Mouse (Mus musculus): Measurements from ENCODE around the gene Rab3a.

Rab3a gene

DNA sequence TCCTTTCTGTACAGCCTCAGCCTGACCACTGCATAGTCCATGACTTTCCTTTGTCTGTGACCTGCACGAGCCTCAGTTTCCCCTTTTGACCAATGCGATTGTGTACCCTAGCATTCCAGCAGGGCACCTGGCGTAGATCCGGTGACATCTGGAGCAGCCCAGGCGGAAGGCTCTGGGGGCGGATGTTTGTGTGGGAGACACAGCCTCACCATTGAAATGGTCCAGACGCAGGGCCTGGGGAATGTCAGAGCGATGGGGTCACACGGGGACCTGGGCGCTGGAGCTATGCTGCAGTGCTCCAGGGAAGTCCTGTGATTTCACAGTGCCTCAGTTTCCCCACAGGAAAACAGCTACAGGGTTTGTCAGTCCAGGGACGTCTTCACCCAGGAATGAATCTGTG lies 12.3 kb upstream of the Rab3a start:
- no peak for DNase-seq (ENCODE audit: extremely low spot score, low spot score)

DNA sequence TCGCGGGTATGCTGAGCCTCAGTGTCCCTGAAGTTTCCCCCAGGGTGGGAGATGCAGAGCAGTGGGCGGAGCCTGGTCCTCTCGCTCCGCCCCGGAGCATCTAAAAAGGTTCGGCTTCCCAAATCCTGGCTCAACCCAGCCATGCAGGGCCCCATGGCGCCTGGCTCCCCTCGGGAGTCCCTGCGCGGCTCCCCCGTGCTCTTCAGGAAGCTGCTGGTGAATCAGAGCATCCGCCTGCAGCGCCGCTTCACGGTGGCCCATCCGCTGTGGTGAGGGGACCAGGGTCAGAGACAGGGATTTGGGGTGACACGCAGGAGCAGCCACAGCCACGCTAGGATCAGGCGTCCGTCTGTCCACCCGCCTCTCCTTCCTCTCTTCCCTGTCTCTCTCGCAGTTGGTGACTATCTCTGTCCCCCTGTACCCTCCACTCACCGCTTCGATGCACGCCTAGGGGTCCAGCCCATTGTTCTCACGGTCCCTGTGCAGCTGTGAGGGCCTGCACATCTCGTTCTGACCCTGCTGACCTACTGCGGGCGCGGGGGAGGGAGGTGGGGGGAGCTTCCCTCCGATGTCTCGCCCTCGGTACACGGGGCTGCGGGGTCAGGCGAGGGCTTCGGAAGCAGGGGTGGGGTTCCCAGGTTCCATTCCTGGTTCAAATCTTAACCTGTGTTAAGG lies 11.4 kb upstream of the Rab3a start:
- no peak for DNase-seq (ENCODE audit: extremely low spot score, low spot score)

DNA sequence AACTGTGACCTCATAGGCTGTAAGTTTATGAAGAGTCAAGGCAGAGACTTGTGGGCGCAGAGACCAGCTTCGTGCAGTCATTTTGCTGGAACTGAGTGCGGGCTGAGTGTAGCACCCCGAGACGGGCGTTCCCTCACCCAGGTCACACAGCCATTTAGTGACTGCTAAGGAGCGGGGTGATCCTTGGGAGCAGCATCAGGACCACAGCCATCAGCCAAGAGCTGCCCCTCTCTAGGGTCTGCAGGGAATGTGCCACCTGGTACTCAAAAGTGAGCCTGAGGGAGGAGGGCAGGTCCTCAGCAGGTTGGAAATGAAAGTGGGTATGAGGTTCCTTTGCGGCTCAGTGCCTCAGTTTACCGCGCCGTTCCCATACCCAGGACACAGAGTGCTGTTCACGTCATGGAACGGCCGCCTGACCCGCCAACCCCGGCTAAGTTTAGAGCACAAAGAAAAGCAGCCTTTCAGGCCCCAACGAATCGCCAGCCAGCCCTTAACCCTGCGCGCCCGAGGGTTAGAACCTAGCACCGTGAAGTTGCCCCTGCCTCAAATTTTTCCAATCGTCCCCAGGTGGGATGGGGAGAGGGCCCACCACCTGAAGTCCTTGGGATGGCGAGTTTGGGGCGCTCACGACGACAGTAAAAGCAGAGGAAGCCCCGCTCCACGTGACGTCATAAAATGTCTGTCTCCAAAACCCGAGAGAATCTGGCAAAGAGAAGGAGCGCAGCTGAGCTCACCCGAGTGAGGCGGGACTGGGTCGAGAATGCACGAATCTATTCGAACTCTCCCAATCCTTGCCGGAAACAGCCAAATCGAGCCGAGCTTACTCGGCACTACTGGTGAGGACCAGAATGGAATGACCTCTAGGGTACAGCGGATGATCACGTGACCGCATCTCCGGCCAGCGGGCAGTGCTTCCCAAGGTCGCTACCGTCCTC lies 10.6 kb upstream of the Rab3a start:
- peak; percentile 67 for DNase-seq (ENCODE audit: extremely low spot score, low spot score)

DNA sequence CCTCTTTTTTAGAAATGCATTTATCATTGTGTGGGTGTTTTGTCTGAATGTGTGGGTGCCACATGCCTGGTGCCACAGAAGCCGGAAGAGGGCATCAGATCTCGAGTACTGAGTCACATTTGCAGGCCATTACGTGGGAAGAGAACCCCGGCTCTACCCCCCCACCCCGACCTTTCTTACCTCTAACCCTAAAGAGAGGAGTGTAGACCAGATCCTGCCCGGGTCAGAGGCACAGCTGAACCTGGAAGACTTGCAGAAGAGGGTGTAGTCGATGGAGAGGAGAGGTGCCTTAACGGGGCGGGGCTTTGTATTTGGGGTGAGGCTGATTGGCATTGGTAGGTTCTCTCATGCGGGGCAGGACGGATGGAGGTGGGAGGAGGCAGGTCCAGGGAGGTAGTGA lies 9.7 kb upstream of the Rab3a start:
- DNase-seq (ENCODE audit: extremely low spot score, low spot score): no peak

DNA sequence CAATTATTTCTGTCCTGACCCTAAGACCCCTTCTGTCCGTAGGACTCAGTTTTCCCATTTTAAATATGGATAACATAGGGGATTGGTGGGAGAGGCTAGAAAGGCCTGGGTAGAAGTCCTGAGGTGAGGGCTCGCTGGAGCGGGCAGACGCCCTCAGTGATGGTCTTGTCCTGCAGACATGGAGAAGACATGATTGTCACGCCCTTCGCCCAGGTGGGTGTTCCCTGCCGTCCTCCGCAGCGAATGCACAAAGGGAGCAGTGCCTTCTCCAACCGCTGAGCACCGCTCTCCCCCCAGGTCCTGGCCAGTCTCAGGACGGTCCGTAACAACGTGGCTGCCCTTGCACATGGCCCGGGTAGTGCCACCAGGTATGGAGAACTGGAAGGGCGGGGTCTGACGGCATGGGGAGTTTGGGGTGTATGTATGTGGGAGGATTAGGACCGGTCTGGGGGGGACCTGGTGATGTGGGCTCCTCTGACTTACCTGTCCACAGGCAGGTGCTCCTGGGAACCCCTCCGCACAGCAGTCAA lies 8.7 kb upstream of the Rab3a start:
- DNase-seq (ENCODE audit: extremely low spot score, low spot score): no peak

DNA sequence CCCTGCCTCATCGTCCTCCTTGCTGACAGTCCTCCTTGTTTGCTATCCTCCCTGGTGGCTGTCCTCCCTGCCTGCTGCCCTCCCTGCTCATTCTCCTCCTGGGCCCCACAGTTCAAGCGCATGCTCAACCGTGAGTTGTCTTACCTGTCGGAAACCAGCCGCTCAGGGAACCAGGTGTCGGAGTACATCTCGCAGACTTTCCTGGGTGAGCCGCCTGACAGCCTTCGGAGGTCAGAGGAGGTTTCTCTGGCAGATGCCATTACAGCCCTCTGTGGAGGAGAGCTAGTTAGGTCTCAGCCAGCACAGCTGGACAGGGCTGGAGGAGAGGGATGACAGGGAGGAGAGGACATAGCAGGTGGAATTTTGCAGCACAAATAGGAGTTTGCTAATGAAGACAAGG lies 7.8 kb upstream of the Rab3a start:
- DNase-seq (ENCODE audit: extremely low spot score, low spot score): no peak

DNA sequence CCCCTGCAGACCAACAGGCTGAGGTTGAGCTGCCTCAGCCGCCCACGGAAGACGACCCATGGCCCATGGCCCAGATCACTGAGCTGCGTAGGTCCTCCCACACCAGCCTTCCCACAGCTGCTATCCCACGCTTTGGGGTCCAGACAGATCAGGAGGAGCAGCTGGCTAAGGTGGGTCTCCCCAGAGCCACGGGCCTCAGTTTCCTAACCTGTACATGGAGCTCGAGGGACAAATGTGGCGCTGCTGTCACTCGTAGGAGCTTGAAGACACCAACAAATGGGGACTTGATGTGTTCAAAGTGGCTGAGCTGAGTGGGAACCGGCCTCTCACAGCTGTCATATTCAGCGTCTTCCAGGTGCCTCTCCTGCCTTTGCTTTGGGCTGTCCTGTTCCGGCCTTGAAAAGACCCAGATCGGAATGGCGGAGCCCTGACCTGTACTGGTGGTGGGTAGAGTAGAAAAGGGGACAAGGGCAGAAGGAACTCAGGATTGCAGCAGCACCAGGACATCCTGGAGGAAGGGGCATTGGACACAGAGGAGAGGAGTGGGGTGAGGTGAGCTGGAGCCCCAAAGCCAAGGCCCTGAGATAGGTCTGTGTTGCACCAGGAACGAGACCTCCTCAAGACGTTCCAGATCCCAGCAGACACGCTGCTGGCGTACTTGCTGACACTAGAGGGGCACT lies 7.1 kb upstream of the Rab3a start:
- DNase-seq (ENCODE audit: extremely low spot score, low spot score): no peak

DNA sequence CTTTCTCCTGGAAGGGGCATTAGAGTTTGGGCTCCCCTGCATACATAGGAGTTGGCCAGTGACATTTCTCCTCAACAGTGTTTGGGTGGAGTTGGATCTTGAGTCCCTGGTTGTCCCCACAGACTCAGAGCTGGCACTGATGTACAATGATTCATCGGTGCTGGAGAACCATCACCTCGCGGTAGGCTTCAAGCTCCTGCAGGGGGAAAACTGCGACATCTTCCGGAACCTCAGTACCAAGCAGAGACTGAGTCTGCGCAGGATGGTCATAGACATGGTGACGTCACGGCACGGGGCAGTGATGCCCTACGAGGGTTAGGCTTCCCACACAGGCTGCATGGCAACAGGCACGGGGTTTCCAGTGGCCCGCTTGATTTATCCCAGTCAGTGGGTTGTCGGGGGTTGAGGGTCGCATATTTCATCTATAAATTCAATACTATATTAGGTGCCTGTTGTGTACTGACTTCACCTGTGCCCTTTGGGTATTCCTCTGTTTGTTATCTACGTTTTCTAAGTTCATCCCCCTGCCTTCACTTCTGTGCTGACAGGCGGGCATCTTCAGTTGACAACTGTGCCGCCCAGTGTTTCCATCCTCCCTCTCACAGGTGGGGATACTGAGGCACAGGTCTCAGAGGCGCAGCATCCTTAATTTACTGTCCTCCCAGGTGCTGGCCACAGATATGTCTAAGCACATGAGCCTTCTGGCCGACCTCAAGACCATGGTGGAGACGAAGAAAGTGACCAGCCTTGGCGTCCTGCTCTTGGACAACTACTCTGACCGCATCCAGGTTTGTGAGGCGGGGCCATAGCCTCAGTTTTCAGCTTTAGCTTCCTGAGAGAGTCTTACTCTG lies 6.0 kb upstream of the Rab3a start:
- DNase-seq (ENCODE audit: extremely low spot score, low spot score): no peak

DNA sequence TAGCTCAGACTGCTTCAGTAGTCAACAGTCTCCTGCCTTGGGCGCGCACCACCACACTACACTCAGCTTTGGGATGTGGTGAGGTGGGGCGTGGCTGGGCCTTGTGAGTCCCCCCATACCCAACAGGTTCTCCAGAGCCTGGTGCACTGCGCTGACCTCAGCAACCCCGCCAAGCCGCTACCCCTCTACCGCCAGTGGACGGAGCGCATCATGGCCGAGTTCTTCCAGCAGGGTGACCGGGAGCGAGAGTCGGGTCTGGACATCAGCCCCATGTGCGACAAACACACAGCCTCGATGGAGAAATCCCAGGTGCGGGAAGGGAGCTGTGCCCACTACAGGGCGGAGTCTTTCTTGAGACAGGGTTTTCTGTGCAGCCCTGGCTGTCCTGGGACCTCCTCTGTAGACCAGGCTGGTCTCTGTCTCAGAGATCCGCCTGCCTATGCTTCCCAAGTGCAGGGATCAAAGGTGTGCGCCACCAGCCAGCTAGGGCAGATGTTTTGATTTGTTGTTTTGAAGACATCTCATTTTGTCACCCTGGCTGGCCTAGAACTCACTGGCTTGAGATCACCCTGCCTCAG lies 5.3 kb upstream of the Rab3a start:
- no peak for DNase-seq (ENCODE audit: extremely low spot score, low spot score)

DNA sequence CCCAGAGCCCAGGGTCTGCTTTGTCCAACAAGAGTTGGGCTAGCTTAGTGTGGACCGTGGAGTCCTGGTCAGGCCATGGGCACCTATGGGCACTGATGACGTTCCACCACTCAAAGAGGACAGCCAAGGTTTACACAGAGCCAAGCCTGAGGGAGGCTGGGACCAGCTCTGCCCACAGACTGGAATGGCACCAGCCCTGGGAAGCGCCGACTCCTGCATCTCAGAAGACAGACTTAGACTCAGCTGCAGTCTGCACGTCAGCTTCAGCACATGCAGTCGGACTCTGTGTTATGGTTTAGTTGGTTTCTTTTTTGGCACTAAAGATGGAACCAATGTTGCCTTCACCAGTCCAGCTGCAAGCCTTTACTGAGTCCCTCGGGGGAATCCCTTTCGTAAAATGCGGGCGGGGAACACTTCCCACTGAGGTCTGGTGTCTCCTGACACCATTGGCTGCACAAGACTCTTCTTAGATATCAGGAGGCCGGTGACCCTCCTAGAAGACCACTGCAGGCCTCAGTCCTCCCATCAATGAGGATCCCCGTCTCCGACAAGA lies 4.3 kb upstream of the Rab3a start:
- DNase-seq (ENCODE audit: extremely low spot score, low spot score): no peak

DNA sequence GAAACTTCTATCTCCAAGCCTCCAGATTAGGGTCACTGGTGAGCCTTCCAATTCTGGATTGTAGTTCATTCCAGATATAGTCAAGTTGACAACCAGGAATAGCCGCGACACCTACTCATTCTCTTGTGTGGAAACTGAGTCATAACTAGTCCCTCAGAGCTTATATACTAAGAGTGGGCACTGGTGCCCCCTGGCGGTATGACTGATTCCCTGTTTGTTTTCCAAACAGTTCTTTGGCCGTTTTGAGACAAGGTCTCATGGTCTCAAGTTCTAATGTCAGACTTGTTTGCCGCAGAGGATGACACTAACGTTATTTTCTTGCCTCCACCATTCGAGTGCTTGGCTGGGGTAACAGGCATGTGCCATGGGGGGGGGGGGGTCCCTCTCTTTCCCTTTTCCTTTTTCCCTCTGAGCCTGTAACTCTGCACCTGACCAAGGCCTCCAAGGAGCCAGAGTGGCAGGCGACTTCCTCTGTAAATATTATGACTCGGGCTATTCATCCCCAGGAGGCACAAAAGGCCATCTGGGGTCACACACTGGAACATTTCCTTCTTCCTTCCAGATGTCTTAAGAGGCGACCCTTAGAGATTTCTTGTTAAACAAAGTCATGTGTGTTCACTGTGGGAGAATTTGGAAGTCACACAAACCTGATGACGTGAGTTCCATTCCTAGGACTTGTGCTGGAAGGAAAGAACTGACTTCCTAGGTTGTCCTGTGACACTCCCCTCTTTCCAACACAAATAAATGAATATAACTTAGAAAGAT lies 2.3 kb upstream of the Rab3a start:
- DNase-seq (ENCODE audit: extremely low spot score, low spot score): peak; percentile 75

DNA sequence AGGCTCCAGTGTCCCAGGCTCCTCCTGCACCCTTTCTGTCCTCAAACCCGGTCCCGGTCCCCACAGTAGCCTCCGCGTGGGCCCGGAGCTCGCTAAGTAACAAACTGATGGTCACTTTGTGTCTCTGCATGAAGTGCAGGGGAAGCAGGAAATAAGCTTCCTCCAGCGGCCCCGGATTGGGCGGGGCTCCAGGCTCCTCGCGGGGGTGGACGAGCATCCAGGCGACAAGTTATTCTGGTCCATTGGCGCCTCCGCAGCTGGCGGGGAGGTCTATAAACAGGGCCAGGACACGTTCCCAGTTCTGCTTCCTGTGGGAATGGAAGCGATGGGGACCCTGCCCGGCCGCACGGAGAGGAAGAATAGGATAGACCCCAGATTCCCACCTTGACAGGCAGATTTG lies 1.3 kb upstream of the Rab3a start:
- no peak for DNase-seq (ENCODE audit: extremely low spot score, low spot score)

DNA sequence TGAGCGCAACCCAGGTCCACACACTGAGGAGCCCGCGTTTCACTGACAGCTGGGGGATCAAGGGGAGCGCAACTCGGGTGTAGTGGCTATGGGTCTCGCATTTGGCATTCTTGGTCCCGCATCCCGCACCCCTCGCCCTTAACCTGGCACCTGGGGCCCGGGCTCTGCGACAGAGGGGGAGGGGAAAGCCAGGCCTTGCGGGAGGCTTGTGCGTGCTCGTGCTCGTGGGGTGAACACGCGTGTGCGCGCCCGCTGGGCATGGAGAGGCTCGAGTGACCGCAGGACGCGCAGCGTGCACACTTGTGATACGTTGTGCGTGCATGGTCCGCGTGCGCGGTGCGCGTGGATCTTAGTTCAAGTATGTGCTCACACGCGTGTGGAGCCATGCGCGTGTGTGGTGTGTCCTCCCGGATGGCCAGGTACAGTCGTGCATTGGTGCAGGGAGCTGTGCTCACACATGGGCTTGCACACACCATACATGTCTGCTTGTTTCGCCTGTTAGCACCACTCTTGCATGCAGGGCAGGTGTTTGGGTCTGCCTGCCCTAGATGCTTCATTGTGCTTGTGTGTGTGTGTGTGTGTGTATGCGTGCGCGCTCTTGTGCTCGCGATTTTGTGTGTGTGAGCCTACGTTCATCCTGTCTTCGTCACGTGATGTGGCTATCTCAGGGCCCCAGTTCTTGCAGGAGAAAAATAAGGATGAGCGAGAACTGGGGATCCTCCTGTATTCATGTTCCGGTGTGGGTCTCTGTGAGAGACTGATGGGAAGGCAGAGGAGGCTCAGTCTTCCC lies 587 bp downstream of the Rab3a start:
- DNase-seq (ENCODE audit: extremely low spot score, low spot score): no peak

DNA sequence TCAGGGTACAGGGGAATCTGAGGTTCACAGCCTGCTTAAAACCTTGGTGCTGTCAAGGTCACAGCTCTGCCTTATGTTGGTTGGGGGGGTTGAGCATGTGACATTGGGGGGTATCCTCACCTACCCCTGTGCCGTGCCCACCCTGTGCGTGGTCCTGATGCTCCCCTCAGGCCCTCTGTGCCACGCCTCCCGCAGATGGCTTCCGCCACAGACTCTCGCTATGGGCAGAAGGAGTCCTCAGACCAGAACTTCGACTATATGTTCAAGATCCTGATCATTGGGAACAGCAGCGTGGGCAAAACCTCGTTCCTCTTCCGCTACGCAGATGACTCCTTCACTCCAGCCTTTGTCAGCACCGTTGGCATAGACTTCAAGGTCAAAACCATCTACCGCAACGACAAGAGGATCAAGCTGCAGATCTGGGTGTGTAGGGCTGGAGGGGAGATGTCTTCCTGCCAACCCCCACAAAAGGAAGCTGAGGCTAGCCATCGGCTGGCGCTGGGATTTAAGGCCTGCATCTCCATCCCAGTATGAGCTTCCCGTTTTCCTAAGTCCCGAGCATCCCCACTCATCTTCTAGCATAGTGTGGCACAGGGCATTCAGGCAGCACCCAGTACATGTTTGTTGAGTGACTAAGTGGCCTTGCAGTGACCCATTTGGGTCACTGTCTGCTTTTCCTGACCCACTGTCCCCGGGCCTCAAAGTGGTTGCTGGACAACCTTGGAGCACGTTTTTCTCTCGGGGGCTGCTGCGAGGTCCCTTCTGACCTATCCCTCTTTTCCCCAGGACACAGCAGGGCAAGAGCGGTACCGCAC lies 1.4 kb downstream of the Rab3a start:
- no peak for DNase-seq (ENCODE audit: extremely low spot score, low spot score)

DNA sequence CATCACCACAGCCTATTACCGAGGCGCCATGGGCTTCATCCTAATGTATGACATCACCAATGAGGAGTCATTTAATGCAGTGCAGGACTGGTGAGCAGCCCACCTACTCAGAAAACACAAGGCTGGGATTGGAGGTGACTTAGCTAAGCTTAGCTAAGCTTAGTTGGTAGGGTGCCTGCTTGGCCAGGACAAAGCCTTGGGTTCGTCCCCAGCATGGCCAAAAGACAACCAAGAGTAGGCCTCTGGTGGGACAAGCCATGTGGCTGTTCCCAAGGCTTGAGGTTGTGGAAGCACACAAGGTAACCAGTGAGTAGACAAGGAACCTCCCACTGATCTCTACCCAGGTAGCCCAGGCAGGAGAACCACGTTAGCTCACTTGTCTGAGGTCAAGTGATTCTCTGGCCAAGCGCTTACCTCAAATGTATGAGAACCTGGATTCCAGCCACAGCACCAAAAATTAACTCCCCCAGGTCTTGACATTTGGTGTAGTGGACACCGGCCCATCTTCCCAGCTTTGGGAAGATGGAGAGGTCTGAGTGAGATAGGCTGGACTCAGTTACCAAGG lies 2.1 kb downstream of the Rab3a start:
- no peak for DNase-seq (ENCODE audit: extremely low spot score, low spot score)

DNA sequence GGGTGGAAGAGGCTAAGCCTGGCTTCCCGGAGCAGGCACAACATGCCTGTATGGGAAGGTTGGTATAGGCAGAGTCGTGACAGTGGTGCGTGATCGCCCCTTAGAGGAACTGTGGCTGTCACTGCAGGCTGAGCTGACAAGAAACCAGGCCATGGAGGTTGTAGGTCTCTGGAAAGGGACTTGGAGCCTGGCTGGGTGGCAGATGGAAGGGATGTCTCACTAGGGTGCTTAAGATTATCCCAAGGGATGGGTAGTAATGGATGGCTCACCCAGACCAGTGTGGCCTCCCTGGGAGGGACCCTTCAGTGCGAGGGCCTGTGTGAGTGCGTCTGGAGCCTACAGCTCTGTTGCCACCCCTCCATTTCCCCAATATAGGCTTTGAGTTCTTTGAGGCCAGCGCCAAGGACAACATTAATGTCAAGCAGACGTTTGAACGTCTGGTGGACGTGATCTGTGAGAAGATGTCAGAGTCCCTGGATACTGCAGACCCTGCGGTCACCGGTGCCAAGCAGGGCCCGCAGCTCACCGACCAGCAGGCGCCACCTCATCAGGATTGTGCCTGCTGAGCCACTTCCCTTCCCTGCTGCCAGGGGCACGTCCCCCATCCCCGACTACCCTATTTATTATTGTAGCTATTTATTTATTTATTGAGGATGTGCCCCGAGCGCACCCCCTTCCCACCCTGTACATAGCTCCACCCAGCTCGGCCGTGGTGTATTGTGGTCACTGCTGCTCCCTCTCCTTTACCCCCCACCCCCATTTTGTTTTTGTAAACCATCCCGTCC lies 3.2 kb downstream of the Rab3a start:
- no peak for DNase-seq (ENCODE audit: extremely low spot score, low spot score)

DNA sequence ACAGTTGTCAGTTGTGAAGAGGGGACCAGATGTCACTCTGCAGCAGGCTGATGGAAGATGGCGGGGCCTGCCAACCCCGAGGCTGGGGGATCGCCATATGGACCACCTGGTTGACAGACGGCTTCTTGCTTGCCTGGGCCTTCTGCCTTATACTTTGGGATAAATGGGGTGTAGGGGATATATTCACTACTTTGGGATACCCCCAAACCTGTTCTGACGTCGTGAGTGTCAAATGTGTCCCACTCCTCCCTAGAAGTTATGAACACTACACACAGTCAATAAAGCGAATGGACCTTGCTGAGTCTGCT lies 3.8 kb downstream of the Rab3a start:
- no peak for DNase-seq (ENCODE audit: extremely low spot score, low spot score)

All from neural tube, embryonic 10.5 days (tissue).